Mouse (Mus musculus) olfactory bulb, adult 2 months (tissue): Measurements from ENCODE around the gene Fnip2. TPM values are rescaled to one million over a fixed set of nuclear protein-coding genes. Genes with fewer than 3 reads are reported as not detected.

Experiments
- H3K27ac ChIP-seq: fragments of 200-500 bp; 2 replicates; pipeline ENCODE4 v1.5.1; 2012; ENCODE audit warnings: low read depth, low read length; ENCODE audit not compliant: insufficient read depth
- H3K4me1 ChIP-seq: fragments of 200-500 bp; 2 replicates; pipeline ENCODE4 v1.6.1; 2012; ENCODE audit warnings: low read length; ENCODE audit not compliant: control insufficient read depth, insufficient read depth
- H3K4me3 ChIP-seq: fragments of 200-500 bp; 2 replicates; pipeline ENCODE4 v1.5.1; 2012; ENCODE audit warnings: mild to moderate bottlenecking, low read depth, low read length, moderate library complexity; ENCODE audit not compliant: insufficient read depth
- CTCF ChIP-seq: fragments of 200-500 bp; IDR thresholded peaks from 2 replicates; pipeline ENCODE4 v1.5.1; 2012; ENCODE audit warnings: low read depth, mild to moderate bottlenecking, low read length, moderate library complexity; ENCODE audit not compliant: insufficient read depth
- POLR2A ChIP-seq: fragments of 200-500 bp; IDR thresholded peaks from 2 replicates; pipeline ENCODE4 v1.6.1; 2012; ENCODE audit warnings: mild to moderate bottlenecking, low read depth, low read length, moderate library complexity; ENCODE audit not compliant: insufficient read depth
- WGBS: fragments of 180-500 bp; shearing (Covaris S2); methylation state at CpG from one replicate; pipeline ENCODE4 v1.1.7; 2018; 5-methylcytosine and 5-hydroxymethylcytosine counted together
- polyA plus RNA-seq: library from polyadenylated mRNA; stranded (reverse); fragments of >200 nt; gene quantifications from 2 replicates; pipeline ENCODE4 v1.2.4, GENCODE M21; 2012; ENCODE audit warnings: low replicate concordance; ENCODE audit not compliant: missing spikeins, insufficient read depth, insufficient read length

The Fnip2 gene
- polyA plus RNA-seq, result not detected in 2 replicates

GRCm38 (mm10) chr3:79567703-79568362 is at the start of gene Fnip2:
Gene Fnip2 (minus strand): TSS chr3:79567796.
- H3K4me1 ChIP-seq, result 0 out of 2 replicates have a peak, but pooled peaks cover 4% of the 10 kb centered on the region
- H3K4me3 ChIP-seq, result peak within 1 kb of the TSS; percentile 97
- TF ChIP-seq CTCF, result no peak
- peak within 1 kb of the TSS; percentile 67; the same call in 1 of the 2 replicates for H3K27ac ChIP-seq
- WGBS, result 2% methylated on average over 55 of the region's 55 CpGs

GRCm38 (mm10) chr3:79609886-79610285 is 42.3 kb upstream of the Fnip2 start:
- no peak overlapping the region for H3K4me3 ChIP-seq
- no peak overlapping the region for H3K27ac ChIP-seq
- TF ChIP-seq POLR2A (no peak), CTCF (no peak)
- WGBS, result 97% methylated on average over 2 of the region's 2 CpGs
- no peaks in the 10 kb centered on the region for H3K4me1 ChIP-seq

GRCm38 (mm10) chr3:79595468-79595867 is 27.9 kb upstream of the Fnip2 start:
- no peak overlapping the region for H3K27ac ChIP-seq
- 62% methylated on average over 7 of the region's 7 CpGs for WGBS
- no peak for TF ChIP-seq CTCF
- TF ChIP-seq POLR2A, result no peak
- no peak overlapping the region for H3K4me3 ChIP-seq
- no peaks in the 10 kb centered on the region for H3K4me1 ChIP-seq

GRCm38 (mm10) chr3:79591793-79592471 is 24.3 kb upstream of the Fnip2 start:
- 3% methylated on average over 15 of the region's 15 CpGs for WGBS
- no peak overlapping the region for H3K27ac ChIP-seq
- peak overlapping the region; percentile 88 for H3K4me3 ChIP-seq
- no peaks in the 10 kb centered on the region for H3K4me1 ChIP-seq
- TF ChIP-seq POLR2A (no peak), CTCF (no peak)

GRCm38 (mm10) chr3:79590863-79591792 is 23.5 kb upstream of the Fnip2 start, which contains the start of gene Ppid:
Gene Ppid (plus strand): TSS chr3:79591342.
- WGBS, result 3% methylated on average over 63 of the region's 63 CpGs
- TF ChIP-seq CTCF (no peak), POLR2A (peak; percentile 57)
- peak within 1 kb of the TSS; percentile 46; the same call in 1 of the 2 replicates for H3K27ac ChIP-seq

GRCm38 (mm10) chr3:79589671-79590070 is 22.1 kb upstream of the Fnip2 start:
- no peaks in the 10 kb centered on the region for H3K4me1 ChIP-seq
- TF ChIP-seq CTCF, result no peak
- no peak for TF ChIP-seq POLR2A
- WGBS, result 80% methylated on average over 2 of the region's 2 CpGs
- no peak overlapping the region for H3K27ac ChIP-seq
- no peak overlapping the region for H3K4me3 ChIP-seq

More at GRCm38 (mm10) chr3:79590863-79591792, 23.5 kb upstream of the Fnip2 start, which contains the start of gene Ppid:
- Histone ChIP-seq H3K4me1 (no peaks in the 10 kb centered on the region), H3K4me3 (peak within 1 kb of the TSS; percentile 88)

- no peaks in the 10 kb centered on the region for H3K4me1 ChIP-seq
- H3K27ac ChIP-seq, result no peak overlapping the region
- TF ChIP-seq CTCF (peak; percentile 94), POLR2A (no peak)
- no peak overlapping the region for H3K4me3 ChIP-seq
- WGBS, result 2% methylated on average over 6 of the region's 6 CpGs
Observed at GRCm38 (mm10) chr3:79586804-79587203, 19.2 kb upstream of the Fnip2 start.

- WGBS, result 73% methylated on average over 5 of the region's 5 CpGs
- H3K4me1 ChIP-seq, result no peaks in the 10 kb centered on the region
- no peak for TF ChIP-seq POLR2A
- no peak for TF ChIP-seq CTCF
- H3K27ac ChIP-seq, result no peak overlapping the region
- H3K4me3 ChIP-seq, result no peak overlapping the region
Observed at GRCm38 (mm10) chr3:79579891-79580575, 12.4 kb upstream of the Fnip2 start.

GRCm38 (mm10) chr3:79578164-79578563 is 10.6 kb upstream of the Fnip2 start:
- Histone ChIP-seq H3K27ac (no peak overlapping the region), H3K4me3 (no peak overlapping the region), H3K4me1 (no peaks in the 10 kb centered on the region)
- 88% methylated on average over 6 of the region's 6 CpGs for WGBS
- TF ChIP-seq POLR2A, result no peak
- TF ChIP-seq CTCF, result no peak
